Mouse (Mus musculus) activated CD4-positive, CD25-positive, alpha-beta regulatory T cell, adult 4 months (primary cell): ENCODE data around the gene Mettl8. TPM values are rescaled to one million over a fixed set of nuclear protein-coding genes. Genes with fewer than 3 reads are reported as not detected.

ENCODE experiments used
- ATAC-seq: one replicate; pipeline ENCODE4 v1.8.0; 2017
- polyA plus RNA-seq, 2 experiments: library from polyadenylated mRNA; unstranded; fragments of 100-300 nt; shearing (Covaris generic); gene quantifications; one replicate each; pipeline ENCODE4 v1.2.1; 2017

Mettl8 gene
- polyA plus RNA-seq, 2 experiments from 2014 or later = 11.7 to 15.1 TPM

GRCm38 (mm10) chr2:71033014-71033413 is 22.4 kb downstream of the Mettl8 start:
- ATAC-seq = no peak

GRCm38 (mm10) chr2:71031973-71032794 is 23.2 kb downstream of the Mettl8 start:
- ATAC-seq = peak; percentile 82

- no peak for ATAC-seq
These were observed 24.7 kb downstream of the Mettl8 start for GRCm38 (mm10) chr2:71030663-71031062.

- no peak for ATAC-seq
These were observed 27.8 kb downstream of the Mettl8 start for GRCm38 (mm10) chr2:71027631-71028030.

GRCm38 (mm10) chr2:71026787-71027186 is 28.6 kb downstream of the Mettl8 start:
- no peak for ATAC-seq

GRCm38 (mm10) chr2:71025576-71026315 is 29.6 kb downstream of the Mettl8 start:
- no peak for ATAC-seq

- ATAC-seq = no peak
These were observed 31.4 kb downstream of the Mettl8 start for GRCm38 (mm10) chr2:71023986-71024385.

GRCm38 (mm10) chr2:71022991-71023390 is 32.4 kb downstream of the Mettl8 start:
- ATAC-seq = no peak

GRCm38 (mm10) chr2:71020674-71021073 is 34.7 kb downstream of the Mettl8 start:
- ATAC-seq = no peak

- ATAC-seq = no peak
These were observed 35.5 kb downstream of the Mettl8 start for GRCm38 (mm10) chr2:71019704-71020375.

- ATAC-seq = no peak
These were observed 36.1 kb downstream of the Mettl8 start for GRCm38 (mm10) chr2:71019277-71019676.

GRCm38 (mm10) chr2:71013521-71013920 is 41.9 kb downstream of the Mettl8 start:
- ATAC-seq = no peak

GRCm38 (mm10) chr2:71011816-71012215 is 43.6 kb downstream of the Mettl8 start:
- no peak for ATAC-seq

- ATAC-seq = no peak
These were observed 51.0 kb downstream of the Mettl8 start for GRCm38 (mm10) chr2:71004354-71004753.

- no peak for ATAC-seq
These were observed 52.9 kb downstream of the Mettl8 start for GRCm38 (mm10) chr2:71002509-71002908.

- ATAC-seq = no peak
These were observed 56.6 kb downstream of the Mettl8 start for GRCm38 (mm10) chr2:70998771-70999170.

GRCm38 (mm10) chr2:70996438-70996837 is 58.9 kb downstream of the Mettl8 start:
- no peak for ATAC-seq

GRCm38 (mm10) chr2:70995900-70996299 is 59.5 kb downstream of the Mettl8 start:
- ATAC-seq = no peak

GRCm38 (mm10) chr2:70993740-70994139 is 61.6 kb downstream of the Mettl8 start:
- no peak for ATAC-seq

- ATAC-seq = no peak
These were observed 62.7 kb downstream of the Mettl8 start for GRCm38 (mm10) chr2:70992715-70993114.

- no peak for ATAC-seq
These were observed 65.2 kb downstream of the Mettl8 start for GRCm38 (mm10) chr2:70990196-70990595.

- ATAC-seq = no peak
These were observed 65.9 kb downstream of the Mettl8 start for GRCm38 (mm10) chr2:70989201-70990191.
